Mouse (Mus musculus) activated CD4-positive, CD25-positive, alpha-beta regulatory T cell, adult 4 months (primary cell): ENCODE results near the gene 1700067K01Rik. TPM values are rescaled to one million over a fixed set of nuclear protein-coding genes. Genes with fewer than 3 reads are reported as not detected.

Experiments
- ATAC-seq: one replicate; pipeline ENCODE4 v1.8.0; 2017
- polyA plus RNA-seq, 2 experiments: library from polyadenylated mRNA; unstranded; fragments of 100-300 nt; shearing (Covaris generic); gene quantifications; one replicate each; pipeline ENCODE4 v1.2.1; 2017

Gene 1700067K01Rik
- polyA plus RNA-seq, 2 experiments from 2014 or later, result 0.95 TPM; not detected in 1

DNA sequence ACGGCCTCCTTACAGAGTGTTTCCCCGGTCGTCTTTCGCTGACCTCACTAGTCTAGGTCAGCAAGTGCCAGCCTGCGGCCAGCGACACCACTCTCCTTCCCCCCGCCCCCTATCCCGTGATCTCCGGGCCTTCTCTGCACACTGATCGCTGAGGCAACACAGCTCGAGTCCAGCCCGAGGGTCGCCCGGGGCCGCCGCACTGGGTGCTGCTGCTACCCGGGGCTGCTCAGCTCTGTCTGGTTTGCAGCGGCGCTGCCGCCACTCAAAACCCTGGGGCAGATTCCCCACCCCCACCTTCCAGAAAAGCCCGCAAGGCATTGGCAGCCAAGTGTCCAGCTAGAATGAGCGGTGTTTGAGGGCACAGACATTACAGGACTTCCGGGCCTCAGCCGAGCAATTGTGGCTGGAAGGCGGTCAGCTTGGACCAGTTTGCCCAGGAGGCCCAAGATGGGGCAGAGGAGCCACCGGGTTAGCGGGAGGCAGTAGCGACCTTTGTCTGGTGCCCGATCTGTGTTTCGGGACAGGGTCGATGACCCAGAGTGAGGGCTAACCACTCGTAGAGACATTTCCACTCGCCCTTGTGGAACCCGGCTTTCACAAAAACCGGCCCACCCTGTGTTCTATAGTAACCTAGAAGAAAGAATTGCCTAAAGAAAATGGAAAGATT, 11.3 kb downstream of the 1700067K01Rik start:
- ATAC-seq, result no peak

DNA sequence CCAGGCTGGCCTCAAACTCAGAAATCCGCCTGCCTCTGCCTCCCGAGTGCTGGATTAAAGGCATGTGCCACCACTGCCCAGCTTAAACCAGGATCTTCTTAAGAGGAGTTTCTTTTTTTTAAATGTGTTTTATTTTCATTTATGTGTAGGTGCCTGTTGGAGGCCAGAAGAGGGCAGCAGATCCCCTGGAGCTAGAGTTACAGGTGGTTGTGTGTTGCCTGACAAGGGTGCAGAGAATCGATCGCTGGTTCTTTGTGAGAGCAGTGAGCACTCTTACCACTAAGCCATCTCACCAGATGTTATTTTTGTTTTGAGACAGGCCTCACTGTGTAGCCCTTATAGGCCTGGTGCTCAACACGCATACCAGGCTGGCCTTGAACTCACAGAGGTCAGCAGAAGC, 14.5 kb downstream of the 1700067K01Rik start:
- no peak for ATAC-seq

DNA sequence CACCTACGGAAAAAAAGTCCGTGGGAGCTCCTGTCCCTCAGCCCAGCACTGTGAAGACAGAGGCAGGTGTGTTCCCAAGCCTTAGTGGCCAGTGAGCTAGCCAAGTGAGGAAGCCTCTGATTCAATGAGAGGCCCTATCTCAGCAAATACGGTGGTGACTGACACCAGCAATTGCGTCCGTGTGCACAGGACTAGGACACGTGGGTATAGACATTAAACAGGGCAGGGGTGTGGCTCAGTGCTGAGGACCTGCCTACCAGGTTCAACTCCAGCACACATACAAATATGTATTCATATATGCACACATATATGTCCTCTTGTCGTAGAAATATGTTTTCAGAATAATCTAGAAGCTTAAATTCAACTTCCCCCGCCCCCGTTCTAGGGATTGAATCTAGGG, 18.4 kb downstream of the 1700067K01Rik start:
- no peak for ATAC-seq

DNA sequence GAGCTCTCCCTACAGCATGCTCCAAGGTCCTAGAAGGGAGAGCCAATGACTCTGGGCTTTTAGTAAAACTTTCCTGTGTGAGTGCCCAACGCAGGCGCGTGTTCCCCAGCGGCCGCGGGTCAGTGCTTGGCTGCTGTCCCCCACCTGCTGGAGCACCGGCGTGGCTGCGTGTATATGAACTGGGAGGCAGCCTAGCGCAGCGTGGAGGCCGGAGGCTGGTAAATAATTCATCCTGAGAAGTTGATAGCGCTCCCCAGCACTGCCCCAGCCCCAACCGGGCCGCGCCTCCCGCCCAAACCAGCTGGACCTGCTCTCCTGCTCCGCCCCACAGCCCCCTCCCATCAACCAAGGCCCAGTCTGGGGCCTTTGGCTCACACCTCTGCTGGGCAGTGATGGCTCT, 19.8 kb downstream of the 1700067K01Rik start, which contains the start of gene Palm3:
Gene Palm3 (plus strand): TSS at position 376 of the 400 bp plus-strand sequence.
- ATAC-seq, result no peak

DNA sequence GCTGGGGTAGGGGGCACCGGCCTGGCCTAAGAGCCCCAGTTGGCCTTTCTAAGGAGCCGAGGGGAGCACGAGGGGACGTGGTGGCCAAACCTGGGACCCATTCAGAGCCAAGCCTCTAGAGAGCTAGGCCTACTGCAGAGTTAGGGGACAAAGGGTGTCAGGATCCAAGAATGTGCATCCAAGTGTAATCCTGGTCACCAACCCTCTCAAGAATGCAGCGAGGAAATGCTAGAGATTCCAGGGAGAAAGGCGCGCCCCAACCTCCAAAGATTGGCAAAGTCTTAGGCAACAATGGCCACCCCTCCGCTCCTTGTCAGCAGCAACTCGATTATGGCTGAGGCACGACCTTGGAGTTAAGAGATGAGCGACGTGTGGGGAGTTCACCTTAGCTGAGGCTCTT, 20.3 kb downstream of the 1700067K01Rik start:
- ATAC-seq, result no peak

DNA sequence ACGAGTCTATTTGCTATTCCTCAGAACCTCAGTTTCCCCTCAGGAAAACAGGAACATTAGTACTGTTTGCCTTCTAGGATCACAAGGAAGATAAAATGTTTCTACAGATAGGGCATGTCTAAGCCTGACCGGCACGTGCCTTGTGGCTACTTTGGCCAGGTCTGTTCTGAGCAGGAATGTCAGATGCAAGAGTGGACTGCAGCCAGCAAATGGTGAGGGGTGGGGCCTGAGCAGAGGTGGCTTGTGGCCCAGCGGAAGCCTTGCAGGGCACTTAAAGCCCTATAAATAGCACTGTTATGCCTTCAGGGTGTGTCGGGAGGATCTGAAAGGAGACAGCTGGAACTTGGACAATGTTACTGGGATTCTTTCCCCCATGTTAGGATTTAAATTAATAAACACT, 21.8 kb downstream of the 1700067K01Rik start:
- no peak for ATAC-seq

DNA sequence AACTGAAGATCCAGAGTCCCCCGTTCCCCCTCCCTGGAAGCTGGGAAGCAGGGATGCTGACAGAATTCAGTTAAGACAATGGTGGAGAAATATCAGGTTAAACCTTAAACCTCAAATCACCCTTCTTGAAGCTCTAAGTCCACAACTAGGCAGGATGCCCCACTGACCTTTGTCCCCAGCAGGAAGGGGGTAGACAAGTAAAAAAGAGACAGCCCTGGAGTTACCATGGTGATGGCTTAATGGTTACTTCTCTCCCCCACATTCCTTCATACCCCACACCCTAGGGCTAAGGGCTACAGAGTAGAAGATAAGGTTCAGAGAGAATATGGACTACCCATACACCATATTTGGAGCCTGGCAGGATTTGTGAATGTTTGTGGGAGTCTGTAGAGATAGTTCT, 22.3 kb downstream of the 1700067K01Rik start:
- no peak for ATAC-seq

DNA sequence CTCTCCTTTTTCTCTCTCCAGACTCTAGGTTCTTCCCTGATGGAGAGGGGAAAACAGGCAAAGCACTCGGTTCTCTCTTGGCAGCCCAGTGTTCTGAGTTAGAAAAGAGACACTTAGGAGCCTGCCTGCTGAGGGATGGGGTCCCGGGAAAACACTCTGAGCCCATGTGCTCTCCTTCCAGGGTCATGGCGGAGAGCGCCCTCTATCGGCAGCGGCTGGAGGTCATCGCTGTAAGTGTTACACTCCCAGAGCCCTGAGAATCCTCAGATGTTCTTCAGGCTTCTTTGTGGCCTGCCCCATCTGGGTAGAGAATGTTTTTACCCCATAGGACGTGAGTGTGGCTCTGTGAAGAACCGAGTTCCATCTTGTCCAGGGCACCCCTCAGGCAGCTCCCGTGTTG, 22.9 kb downstream of the 1700067K01Rik start:
- no peak for ATAC-seq

DNA sequence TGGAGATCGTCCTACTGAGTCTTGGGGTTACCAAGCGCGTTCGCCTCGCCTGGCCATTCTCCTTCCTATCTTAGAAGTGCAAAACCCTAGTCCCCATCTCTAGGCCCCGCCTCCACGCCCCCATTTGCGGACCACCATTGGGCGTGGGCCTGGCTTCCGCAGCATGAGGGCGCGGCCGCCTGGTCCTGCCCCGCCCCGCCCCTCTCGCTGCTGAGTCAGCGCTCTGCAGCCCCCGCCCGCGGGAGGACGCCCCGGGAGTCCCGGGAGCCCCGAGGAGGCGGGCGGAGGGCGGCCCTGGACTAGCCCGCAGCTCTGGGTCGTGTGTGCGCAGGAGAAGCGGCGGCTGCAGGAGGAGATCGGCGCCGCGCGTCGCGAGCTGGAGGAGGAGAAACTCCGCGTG, 24.6 kb downstream of the 1700067K01Rik start:
- ATAC-seq, result no peak

DNA sequence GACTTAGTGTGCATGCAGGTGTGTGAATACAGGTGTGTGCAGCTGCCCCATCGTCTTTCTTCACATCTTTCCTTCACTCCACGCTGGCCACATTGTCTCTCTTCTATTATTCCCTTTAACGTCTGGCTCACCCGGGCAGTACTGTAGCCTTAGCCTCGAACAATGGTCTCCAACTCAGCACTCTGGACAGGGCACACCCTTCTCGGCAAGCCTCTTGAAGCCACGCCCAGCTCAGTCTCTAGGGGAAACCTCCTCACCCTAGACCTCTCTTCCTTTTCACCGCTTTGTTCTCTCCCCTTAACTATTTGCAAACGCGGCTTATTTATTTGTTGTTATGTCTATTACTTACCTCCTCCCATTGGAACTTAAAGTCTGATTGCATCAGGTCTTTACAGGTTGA, 26.1 kb downstream of the 1700067K01Rik start:
- peak; percentile 34 for ATAC-seq

DNA sequence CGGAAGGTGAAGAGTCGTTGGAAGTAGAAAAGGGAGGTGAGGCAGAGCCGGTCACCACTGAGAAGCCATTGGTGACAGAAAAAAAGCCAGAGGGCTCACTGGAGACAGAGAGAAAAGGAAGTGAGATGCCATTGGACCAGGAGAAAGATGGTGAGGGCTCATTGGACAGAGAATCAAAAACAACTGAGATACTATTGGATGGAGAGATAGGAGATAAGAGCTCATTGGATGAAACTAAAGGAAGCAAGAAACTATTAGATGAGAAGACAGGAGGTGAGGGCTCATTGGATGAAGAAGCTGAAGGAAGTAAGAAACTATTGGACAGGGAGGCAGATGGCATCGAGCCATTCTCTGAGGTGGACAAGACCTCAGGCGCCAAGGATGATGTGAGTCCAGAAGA, 28.0 kb downstream of the 1700067K01Rik start:
- ATAC-seq, result no peak

DNA sequence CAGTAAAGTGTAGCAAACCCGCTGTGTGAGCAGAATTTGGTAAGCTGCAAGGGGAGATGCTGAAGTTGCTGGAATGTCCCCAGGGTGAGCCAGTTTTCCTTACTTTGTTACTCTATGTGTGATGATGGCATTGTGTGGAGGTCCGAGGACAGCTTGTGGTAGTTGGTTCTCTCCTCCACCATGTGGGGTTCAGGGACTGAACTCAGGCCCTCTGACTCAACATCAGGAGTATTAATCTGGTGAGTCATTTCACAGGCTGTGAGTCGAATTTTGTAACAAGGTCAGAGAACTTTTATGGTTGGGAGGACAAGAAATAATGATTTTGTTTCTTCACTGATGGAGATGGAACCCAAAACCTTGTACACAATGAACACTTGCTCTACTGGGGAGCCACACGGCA, 31.5 kb downstream of the 1700067K01Rik start:
- ATAC-seq, result no peak

DNA sequence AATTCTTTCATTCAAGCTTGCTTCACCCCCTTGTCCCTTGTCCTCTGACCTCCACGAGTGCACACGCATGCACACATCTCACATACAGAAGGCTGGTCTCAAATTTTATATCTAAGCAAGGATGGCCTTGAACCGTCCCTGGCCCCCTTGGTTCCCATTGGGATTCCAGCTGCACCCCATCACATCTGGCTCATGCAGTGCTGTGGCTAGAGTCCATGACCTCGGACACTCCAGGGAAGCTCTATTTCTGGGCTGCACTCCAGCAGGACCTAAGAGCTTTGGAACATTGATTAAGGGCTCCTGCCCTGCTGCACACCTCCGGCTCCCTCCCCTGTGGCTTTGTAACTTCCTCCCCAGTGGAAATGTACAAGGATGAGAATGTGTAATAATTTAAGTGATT, 36.7 kb downstream of the 1700067K01Rik start:
- no peak for ATAC-seq

DNA sequence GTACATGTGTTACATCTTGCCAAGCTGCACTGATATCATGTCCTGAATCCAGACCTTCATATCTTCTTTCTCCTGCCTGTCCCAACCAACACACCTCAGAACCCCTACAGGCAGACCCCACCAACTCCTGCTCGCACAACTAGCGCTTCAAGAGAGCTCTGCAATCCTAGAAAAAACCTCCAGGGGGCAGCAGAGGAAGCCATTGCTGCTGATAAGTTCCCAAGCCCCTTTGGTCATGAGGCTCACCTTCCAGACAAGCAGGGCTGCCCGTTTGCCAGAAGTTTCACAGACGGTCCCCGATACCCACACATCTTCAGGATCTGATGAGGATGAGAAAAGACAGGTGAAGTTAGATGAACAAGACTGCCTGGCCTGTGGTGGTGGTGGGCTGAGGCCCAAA, 37.7 kb downstream of the 1700067K01Rik start:
- ATAC-seq, result no peak

DNA sequence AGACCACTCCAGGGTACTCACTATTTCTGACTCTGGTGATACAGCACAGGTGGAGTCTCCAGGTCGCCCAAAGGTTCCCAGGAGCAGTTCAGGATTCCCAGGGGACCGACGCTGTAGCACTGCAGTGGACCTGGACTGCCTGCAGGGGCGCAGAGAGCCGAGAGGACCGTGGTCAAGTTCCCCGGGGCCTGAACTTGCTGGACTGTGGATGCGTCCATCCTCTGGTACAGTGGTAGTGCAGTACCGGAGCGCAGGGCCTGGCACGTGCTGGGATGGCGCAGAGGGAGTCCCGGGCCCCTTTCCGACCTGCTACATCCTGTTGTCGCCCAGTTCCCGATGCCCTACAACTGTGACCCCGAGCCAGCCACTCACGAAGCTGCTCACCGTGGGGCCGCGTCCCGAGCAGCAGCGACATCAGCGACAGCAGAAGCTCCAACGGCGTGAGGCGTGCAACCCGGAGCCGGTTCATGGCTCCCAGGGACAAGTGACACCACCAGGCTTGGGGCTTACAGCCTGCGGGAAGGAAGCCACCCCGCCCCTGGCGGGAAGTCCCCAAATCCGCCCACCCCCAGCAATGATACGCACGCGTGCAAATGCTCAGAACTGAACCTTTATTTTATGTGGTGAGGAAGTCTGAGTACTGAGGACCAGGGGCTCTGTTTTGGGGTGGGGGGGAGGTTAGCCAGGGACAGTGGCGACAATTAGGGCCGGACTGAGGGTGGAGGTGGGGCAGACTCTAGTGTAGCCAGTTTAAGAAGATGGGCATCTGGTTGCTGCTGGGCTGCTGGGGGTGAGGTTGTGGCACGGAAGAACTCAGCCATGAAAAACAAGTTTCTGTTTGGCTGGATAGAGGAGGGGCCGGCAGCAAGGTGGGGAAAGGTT, 41.0 kb downstream of the 1700067K01Rik start, which contains the start of gene Il27ra:
Gene Il27ra (minus strand): TSS at position 524 of the 882 bp plus-strand sequence.
- peak; percentile 84 for ATAC-seq

DNA sequence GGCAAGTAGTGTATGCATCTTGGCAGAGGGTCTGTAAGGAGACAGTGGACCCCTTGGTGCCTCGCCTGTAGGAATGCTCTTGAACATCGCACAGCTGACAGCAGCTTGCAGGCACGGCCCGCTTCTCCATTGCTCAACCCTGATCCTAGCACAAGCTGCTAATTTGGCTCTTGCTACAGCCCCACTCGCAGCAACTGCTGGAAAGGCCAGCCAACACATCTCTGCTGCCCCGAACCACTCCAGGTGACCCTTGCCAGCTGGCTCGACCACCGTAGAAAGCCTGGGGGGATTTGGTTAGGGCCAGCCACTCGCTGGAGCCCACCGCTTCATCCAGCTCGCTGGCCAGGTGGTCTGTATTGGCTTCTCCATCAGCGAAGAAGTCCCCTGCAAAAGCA, 41.6 kb downstream of the 1700067K01Rik start:
- ATAC-seq, result no peak

DNA sequence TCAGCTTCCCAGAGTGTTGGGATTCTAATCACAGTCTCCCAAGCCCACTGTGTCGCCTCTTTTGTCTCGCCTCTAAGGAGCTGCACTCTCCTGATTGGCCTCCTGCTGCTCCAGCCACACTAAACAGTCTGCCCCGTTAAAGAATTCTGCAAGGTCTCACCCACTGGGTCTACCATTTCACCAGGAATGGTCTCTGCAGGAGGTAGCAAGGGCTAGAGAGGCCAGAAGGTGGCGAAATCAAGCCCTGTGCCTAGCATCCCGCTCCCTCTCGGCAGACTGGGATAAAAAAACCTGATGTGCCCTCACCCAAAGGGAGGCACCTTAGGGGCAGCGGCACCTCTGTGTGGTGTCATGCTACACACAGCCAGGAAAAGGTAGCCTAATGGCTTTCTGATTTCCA, 42.8 kb downstream of the 1700067K01Rik start:
- no peak for ATAC-seq

DNA sequence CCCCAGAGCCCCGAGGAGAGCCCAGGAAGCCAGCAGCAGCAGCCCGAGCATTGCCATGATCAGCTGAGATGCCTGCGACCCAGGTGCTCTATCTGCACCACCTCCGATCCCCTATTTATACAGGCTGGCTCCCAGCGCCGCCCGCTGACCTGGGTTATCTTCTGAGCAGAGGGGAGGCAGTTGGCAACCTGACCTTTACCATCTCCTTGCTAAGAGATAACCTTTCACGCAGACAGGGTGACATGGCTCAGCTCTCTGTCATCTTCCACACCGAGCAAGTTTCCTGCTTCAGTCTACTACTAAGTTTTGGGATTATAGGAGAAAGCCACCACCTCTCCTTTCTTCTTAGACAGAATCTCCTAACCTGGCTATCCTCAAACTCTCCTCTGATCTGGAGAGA, 43.6 kb downstream of the 1700067K01Rik start, which contains the start of gene Rln3:
Gene Rln3 (minus strand): TSS at position 101 of the 400 bp plus-strand sequence.
- ATAC-seq, result no peak

DNA sequence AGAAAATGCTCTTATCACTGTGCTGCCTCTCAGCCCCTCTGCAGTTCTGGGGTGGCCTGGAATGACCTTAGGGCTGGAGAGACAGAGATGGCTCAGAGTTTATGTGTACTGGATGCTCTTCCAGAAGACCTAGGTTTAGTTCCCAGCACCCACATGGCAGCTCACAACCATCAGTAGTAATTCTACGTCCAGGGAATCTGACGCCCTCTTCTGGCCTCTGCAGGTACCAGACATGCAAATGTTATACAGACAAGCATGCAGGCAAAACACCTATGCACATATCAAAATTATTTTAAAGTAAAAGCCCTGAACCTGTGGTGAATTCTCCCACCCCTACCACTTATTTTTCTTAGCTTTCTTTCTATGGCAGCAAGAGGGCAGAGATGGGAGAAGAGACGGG, 45.2 kb downstream of the 1700067K01Rik start:
- ATAC-seq, result no peak

DNA sequence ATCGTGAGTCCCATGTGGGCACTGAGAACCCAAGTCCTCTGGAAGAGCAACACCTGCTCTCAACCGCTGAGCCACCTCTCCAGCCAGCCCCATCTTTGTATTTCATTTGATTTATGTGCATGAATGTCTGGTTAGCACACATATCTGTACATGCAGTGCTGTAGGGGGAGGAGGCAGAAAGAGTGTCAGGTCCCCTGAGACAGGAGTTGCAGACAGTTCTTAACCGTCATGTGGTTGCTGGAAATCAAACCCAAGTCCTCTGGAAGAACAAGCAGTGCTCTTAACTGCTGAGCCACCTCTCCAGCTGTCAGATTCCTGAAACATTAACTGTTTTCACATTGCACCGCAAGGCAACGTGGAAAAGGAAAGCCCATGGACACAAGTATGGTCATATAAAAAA, 46.9 kb downstream of the 1700067K01Rik start:
- ATAC-seq, result no peak

DNA sequence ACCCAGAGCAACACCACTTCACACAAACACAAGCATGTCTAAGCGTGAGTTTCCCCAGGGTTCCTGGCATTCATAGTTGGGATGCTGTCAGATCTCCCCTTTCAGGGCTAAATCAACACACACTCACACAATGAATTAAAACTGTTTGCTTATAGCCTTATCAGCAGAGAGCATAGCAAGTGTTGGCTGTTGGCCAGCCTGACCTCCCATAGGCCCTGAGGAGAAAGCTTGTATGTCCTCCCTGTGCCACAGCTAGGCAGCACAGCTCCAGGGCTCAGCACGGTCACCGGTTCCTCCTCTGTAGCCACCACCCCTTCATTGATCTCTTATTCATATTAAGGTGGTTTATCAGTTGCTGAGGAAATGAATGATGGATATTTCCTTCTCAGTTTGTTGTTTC, 51.4 kb downstream of the 1700067K01Rik start:
- ATAC-seq, result no peak

DNA sequence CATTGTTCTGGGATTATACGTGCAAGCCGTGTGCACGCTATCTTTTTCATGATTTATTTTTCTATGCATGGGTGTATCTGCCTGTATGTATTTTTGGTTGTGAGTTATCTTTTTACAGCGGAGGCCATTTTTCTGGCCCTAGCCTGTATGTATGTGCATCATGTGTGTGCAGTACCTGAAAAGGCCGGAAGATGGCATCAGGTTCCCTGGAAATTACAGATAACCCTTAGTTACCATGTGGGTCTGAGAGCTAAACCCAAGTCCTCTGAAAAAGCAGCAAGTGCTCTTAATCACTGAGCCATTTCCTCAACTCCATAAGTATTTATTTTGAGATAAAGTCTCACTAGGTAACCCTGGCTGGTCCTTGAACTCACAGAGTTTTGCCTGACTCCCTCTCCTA, 51.9 kb downstream of the 1700067K01Rik start:
- no peak for ATAC-seq
